Mouse (Mus musculus) right cerebral cortex, postnatal 10 days (tissue): ENCODE results near the gene Ddr2.

Experiments
- DNase-seq, 2 experiments: peaks; one replicate each; pipeline ENCODE4 v3.0.0; 2021; ENCODE audit warnings: low spot score in 2 of 2

Ddr2 gene

GRCm38 (mm10) chr1:170110516-170111332 lies at the start of gene Ddr2:
Ddr2 (minus strand) TSS chr1:170110762.
- peak; percentile 43 to 47 for DNase-seq

- no peak for DNase-seq
These were observed 49.1 kb upstream of the Ddr2 start for GRCm38 (mm10) chr1:170159707-170160106.

- no peak for DNase-seq
These were observed 45.2 kb upstream of the Ddr2 start for GRCm38 (mm10) chr1:170155761-170156160.

GRCm38 (mm10) chr1:170155298-170155697 lies 44.7 kb upstream of the Ddr2 start:
- DNase-seq: no peak

GRCm38 (mm10) chr1:170153986-170154385 lies 43.4 kb upstream of the Ddr2 start:
- DNase-seq: no peak

GRCm38 (mm10) chr1:170152552-170152951 lies 42.0 kb upstream of the Ddr2 start:
- DNase-seq: no peak

- no peak for DNase-seq
These were observed 40.3 kb upstream of the Ddr2 start for GRCm38 (mm10) chr1:170150870-170151269.

GRCm38 (mm10) chr1:170149756-170150155 lies 39.2 kb upstream of the Ddr2 start:
- DNase-seq: no peak

- no peak for DNase-seq
These were observed 38.0 kb upstream of the Ddr2 start for GRCm38 (mm10) chr1:170148536-170148935.

GRCm38 (mm10) chr1:170147651-170148448 lies 37.3 kb upstream of the Ddr2 start:
- DNase-seq: no peak

- no peak for DNase-seq
These were observed 35.0 kb upstream of the Ddr2 start for GRCm38 (mm10) chr1:170145606-170146005.

- no peak for DNase-seq
These were observed 31.8 kb upstream of the Ddr2 start for GRCm38 (mm10) chr1:170142256-170142871.

- no peak for DNase-seq
These were observed 31.1 kb upstream of the Ddr2 start for GRCm38 (mm10) chr1:170141626-170142025.

- peak; percentile 75 to 78 for DNase-seq
These were observed 25.9 kb upstream of the Ddr2 start for GRCm38 (mm10) chr1:170136351-170137009.

GRCm38 (mm10) chr1:170134264-170134663 lies 23.7 kb upstream of the Ddr2 start:
- DNase-seq: no peak

GRCm38 (mm10) chr1:170130962-170131361 lies 20.4 kb upstream of the Ddr2 start:
- no peak for DNase-seq

- DNase-seq: no peak
These were observed 14.1 kb upstream of the Ddr2 start for GRCm38 (mm10) chr1:170124644-170125043.

GRCm38 (mm10) chr1:170113616-170114015 lies 3.1 kb upstream of the Ddr2 start:
- DNase-seq: no peak

- no peak for DNase-seq
These were observed 1.7 kb upstream of the Ddr2 start for GRCm38 (mm10) chr1:170112261-170112660.

GRCm38 (mm10) chr1:170111651-170112226 lies 1.2 kb upstream of the Ddr2 start:
- DNase-seq: peak in 1 of 2 experiments; percentile 20

GRCm38 (mm10) chr1:170109776-170110515 lies 616 bp downstream of the Ddr2 start:
- DNase-seq: no peak
